In genomic region chr4:147746255-147746654, GRCm38 (mm10) we compare ENCODE assay signal across 13 mouse cellular contexts. TPM values are rescaled to one million over a fixed set of nuclear protein-coding genes. Genes with fewer than 3 reads are reported as not detected.
"Had no signal": no experiment of that assay in that cellular context is flagged by ENCODE, and none has a peak within 500 bp of the region (broad histone marks: within the 10 kb centered on the region; RNA-seq: fewer than 3 reads in every experiment).

No protein-coding gene starts in this region.

RNA-seq across cellular contexts. Expression of gene Zfp534, which starts 43.9 kb away (rescaled TPM):
- total RNA-seq: heart, postnatal 10 days; heart, postnatal 25 days; heart, postnatal 36 days; hindbrain, postnatal 0 days; layer of hippocampus, adult 18-20 months; layer of hippocampus, adult 8-10 months; layer of hippocampus, postnatal 10 days; layer of hippocampus, postnatal 14 days; layer of hippocampus, postnatal 25 days; layer of hippocampus, postnatal 36 days; left cerebral cortex, adult 18-20 months; left cerebral cortex, adult 2 months; left cerebral cortex, adult 8-10 months had no signal
